Mouse (Mus musculus): ENCODE data around the gene Map3k1. TPM values are rescaled to one million over a fixed set of nuclear protein-coding genes. Genes with fewer than 3 reads are reported as not detected.

Map3k1 gene
- polyA plus RNA-seq, 1 experiment from 2014 or later = 27.2 TPM

- peaks cover 99% of the 10 kb centered on the region for H3K36me3 ChIP-seq
- no peak overlapping the region for H3K4me3 ChIP-seq (replicated peaks)
- whole genome bisulfite sequencing = 87% methylated on average over 6 of the region's 6 CpGs
- no peaks in the 10 kb centered on the region for H3K9me3 ChIP-seq (replicated peaks)
- H3K4me1 ChIP-seq = no peaks in the 10 kb centered on the region
- no peak for ATAC-seq (replicated peaks; ENCODE audit: low FRiP score)
- H3K27me3 ChIP-seq = no peaks in the 10 kb centered on the region
- H3K4me2 ChIP-seq = no peak overlapping the region
- no peak overlapping the region for H3K9ac ChIP-seq
- H3K27ac ChIP-seq = no peak overlapping the region
These were observed 55.5 kb downstream of the Map3k1 start for GRCm38 (mm10) chr13:111753321-111753720.

- no peak overlapping the region for H3K27ac ChIP-seq
- no peaks in the 10 kb centered on the region for H3K27me3 ChIP-seq
- ATAC-seq (replicated peaks; ENCODE audit: low FRiP score) = no peak
- H3K4me2 ChIP-seq = no peak overlapping the region
- H3K36me3 ChIP-seq = peaks cover 64% of the 10 kb centered on the region
- H3K9ac ChIP-seq = no peak overlapping the region
- H3K9me3 ChIP-seq (replicated peaks) = no peaks in the 10 kb centered on the region
- no peaks in the 10 kb centered on the region for H3K4me1 ChIP-seq
- no peak overlapping the region for H3K4me3 ChIP-seq (replicated peaks)
- WGBS = 94% methylated on average over 28 of the region's 28 CpGs
These were observed 60.3 kb downstream of the Map3k1 start for GRCm38 (mm10) chr13:111748301-111749062.

DNA sequence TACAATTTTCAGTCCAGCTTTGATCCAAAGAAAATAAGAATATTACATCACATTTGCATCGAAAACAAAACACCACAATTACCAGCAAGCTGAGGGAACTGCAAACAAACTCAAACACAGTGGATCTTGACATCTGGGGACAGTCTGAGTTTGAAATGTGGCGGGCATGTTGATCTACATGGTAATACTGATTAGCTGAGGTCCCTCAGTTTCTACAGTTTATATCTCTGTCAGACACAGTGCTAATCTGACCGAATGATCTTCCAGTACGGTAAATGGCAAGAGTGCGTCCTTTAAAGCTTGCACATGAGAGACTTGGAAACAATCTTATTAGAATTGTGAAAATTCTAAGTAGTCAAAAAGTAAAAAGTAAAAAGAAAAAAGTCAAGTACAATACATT lies 62.0 kb downstream of the Map3k1 start:
- H3K9ac ChIP-seq = no peak overlapping the region
- 92% methylated on average over 5 of the region's 5 CpGs for WGBS
- H3K36me3 ChIP-seq = peaks cover 49% of the 10 kb centered on the region
- H3K4me1 ChIP-seq = no peaks in the 10 kb centered on the region
- H3K4me3 ChIP-seq (replicated peaks) = no peak overlapping the region
- no peaks in the 10 kb centered on the region for H3K27me3 ChIP-seq
- ATAC-seq (replicated peaks; ENCODE audit: low FRiP score) = no peak
- H3K27ac ChIP-seq = no peak overlapping the region
- no peaks in the 10 kb centered on the region for H3K9me3 ChIP-seq (replicated peaks)
- no peak overlapping the region for H3K4me2 ChIP-seq

GRCm38 (mm10) chr13:111745216-111745615 lies 63.6 kb downstream of the Map3k1 start:
- Histone ChIP-seq H3K4me3 (replicated peaks) (no peak overlapping the region), H3K9me3 (replicated peaks) (no peaks in the 10 kb centered on the region), H3K36me3 (peaks cover 32% of the 10 kb centered on the region), H3K4me2 (no peak overlapping the region), H3K27me3 (no peaks in the 10 kb centered on the region), H3K4me1 (no peaks in the 10 kb centered on the region), H3K27ac (no peak overlapping the region), H3K9ac (no peak overlapping the region)
- 66% methylated on average over 7 of the region's 7 CpGs for WGBS
- ATAC-seq (replicated peaks; ENCODE audit: low FRiP score) = no peak

DNA sequence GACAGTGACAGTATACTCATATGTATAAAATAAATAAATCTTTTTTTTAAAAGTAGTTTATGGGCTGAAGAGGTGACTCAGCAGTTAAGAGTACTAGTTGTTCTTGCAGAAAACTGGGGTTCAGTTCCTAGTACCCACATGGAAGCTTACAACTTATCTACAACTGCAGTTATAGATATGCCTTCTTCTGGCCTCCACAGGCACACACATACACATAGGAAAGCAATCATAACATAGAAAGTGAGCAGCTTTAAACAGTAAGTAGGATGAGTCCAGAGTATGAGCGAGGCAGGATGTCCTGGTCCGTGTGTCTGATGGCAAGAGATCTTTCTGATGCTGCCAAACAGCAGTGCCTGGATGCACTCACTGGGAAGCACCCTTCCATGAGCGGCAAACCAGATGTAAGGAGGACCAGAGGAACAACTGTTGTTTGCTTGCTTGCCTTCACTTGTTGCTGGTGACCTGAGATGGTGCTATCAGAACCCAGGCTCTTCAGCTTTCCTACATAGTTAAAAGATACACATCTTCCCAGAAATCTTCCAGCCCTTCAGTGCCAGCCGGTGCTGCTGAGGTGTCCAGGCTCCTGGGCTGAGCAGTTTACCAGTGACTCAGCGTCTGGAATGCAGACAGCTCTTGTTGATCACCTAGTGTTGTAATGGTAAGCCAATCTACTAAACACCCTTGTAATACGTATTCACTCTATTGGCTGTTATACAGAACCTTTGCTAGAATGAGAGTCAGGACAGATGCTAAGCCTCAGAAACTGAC lies 64.4 kb downstream of the Map3k1 start:
- Histone ChIP-seq H3K27ac (no peak overlapping the region), H3K4me3 (replicated peaks) (no peak overlapping the region), H3K4me1 (no peaks in the 10 kb centered on the region), H3K27me3 (no peaks in the 10 kb centered on the region), H3K36me3 (peaks cover 24% of the 10 kb centered on the region), H3K9ac (no peak overlapping the region), H3K4me2 (no peak overlapping the region), H3K9me3 (replicated peaks) (no peaks in the 10 kb centered on the region)
- WGBS = 82% methylated on average over 6 of the region's 6 CpGs
- ATAC-seq (replicated peaks; ENCODE audit: low FRiP score) = no peak

DNA sequence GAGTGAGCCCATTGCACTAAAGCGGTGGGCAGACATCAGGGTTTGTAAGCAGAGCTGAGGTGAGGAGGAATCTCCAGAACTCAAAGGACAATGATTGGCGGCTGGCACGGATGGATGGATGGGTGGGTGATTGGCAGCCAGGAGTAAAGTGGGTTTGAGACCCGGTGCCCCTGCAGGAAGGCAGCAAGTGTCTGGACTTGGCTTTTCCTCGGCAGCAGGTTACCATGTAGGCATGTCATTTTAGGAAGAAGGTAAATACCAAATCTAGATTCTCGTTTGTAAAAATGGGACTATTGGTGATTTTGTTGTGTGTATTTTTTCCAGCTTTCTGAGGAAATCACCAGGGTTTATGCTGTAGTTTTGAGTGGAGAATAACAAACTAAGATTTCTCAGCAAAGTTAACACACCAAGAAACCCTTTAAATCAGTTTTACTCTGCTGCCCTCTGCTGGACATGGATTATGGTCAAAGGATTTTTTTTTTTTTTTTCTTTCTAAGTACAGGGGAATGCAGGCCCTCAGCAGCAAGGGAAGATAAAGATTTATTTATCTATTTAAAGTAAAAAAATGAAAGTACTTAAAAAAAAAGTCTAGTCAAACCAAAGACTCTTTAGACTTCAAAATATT lies 66.7 kb downstream of the Map3k1 start:
- no peaks in the 10 kb centered on the region for H3K27me3 ChIP-seq
- no peak overlapping the region for H3K9ac ChIP-seq
- peaks cover 5% of the 10 kb centered on the region; the same call in 1 of the 2 replicates for H3K36me3 ChIP-seq
- H3K27ac ChIP-seq = no peak overlapping the region
- H3K9me3 ChIP-seq (replicated peaks) = peaks cover 3% of the 10 kb centered on the region; the same call in 1 of the 2 replicates
- WGBS = 63% methylated on average over 6 of the region's 6 CpGs
- no peak for ATAC-seq (replicated peaks; ENCODE audit: low FRiP score)
- H3K4me2 ChIP-seq = no peak overlapping the region
- no peaks in the 10 kb centered on the region for H3K4me1 ChIP-seq
- no peak overlapping the region for H3K4me3 ChIP-seq (replicated peaks)

DNA sequence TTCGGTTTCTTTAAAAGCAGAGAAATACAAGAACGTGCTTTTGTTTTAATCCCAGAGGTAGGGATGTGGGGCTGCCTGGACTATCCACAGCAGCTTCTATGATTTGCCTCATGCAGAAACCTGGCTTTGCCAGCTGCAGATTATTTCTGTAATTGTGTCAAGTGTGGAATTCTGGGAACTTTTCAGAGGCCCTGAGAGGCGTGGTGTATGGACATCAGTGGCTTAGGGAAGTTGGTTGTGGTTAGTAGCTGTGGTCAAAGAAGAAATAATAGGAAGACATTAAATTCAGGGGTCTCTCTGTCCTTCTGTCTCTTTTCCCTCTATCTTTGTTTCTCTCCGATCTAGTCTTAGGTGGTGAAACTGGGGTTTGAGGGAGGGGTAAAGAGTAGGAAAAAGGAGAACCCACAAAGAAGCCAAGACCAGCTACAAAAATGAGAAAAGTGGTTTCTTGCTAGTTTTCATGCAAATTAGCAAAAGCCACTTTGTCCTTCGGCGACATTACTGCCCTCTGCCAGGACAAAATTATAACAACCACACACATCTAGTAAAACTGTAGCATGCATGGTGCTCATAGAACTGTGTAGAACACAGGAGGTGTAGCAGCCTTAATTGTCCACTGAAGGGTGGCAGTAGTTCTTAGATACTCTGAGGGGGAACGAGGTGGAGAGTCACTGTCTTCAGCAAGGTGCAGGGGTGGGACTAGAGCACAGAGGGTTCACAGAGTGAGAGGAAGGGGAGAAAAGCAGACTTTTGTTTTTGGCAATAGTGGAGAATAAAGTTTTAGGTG lies 67.4 kb downstream of the Map3k1 start:
- Histone ChIP-seq H3K27me3 (no peaks in the 10 kb centered on the region), H3K9ac (no peak overlapping the region), H3K4me3 (replicated peaks) (no peak overlapping the region), H3K36me3 (no peaks in the 10 kb centered on the region), H3K9me3 (replicated peaks) (peaks cover 3% of the 10 kb centered on the region; the same call in 1 of the 2 replicates), H3K4me1 (no peaks in the 10 kb centered on the region), H3K4me2 (no peak overlapping the region), H3K27ac (no peak overlapping the region)
- WGBS = 81% methylated on average over 7 of the region's 7 CpGs
- ATAC-seq (replicated peaks; ENCODE audit: low FRiP score) = no peak

- no peak overlapping the region for H3K9ac ChIP-seq
- 0 out of 2 replicates have a peak, but pooled peaks cover 3% of the 10 kb centered on the region for H3K36me3 ChIP-seq
- WGBS = 91% methylated on average over 5 of the region's 5 CpGs
- no peak overlapping the region for H3K27ac ChIP-seq
- 0 out of 2 replicates have a peak, but pooled peaks cover 8% of the 10 kb centered on the region for H3K9me3 ChIP-seq (replicated peaks)
- peaks cover 11% of the 10 kb centered on the region for H3K4me1 ChIP-seq
- H3K4me2 ChIP-seq = no peak overlapping the region
- no peaks in the 10 kb centered on the region for H3K27me3 ChIP-seq
- ATAC-seq (replicated peaks; ENCODE audit: low FRiP score) = no peak
- H3K4me3 ChIP-seq (replicated peaks) = no peak overlapping the region
These were observed 81.9 kb downstream of the Map3k1 start for GRCm38 (mm10) chr13:111726898-111727297.

DNA sequence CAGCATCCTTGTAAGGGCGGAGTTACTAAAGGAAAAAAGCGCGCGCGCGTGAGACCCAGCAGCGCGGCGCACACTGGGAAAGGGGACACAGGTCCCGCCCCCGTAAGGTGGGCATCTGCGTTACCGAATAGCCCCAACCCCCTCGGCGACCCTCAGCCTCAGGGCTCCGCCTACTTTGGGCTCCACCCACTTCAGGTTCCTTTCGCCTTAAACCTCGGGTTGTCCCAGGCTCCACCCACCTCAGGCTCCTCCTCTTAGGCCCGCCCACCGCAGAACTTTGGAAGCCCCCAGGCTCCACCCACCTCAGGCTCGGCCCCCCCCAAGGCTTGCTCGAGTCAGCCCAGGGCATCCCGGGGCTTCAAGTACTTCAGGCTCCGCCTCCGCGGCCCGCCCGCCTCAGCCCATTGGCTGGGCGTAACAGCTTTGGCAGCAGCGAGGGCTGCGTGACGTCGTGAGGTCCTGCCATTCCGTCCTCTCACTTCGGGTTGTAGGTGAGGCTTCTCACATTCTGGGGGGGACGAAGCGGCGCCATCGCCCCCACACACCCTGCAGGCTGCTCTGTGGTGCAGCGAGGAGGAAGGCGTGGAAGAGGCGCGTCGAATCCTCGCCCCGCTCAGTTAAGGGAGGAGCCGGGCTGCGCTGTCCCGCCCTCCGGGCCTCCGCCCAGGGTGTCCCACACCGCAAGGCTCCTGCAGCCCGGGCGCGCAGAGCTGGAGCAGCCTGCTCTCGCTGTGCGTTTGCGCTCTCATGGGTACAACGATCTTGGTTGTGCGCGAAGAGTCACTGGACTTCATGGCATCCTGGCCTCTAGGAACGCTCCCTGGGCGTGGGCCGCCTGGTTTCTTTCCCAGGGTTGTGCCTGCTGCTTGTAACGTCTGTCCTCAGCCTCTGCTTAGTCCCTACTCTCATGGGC lies 83.4 kb downstream of the Map3k1 start:
- Histone ChIP-seq H3K9ac (peak overlapping the region; percentile 67), H3K36me3 (0 out of 2 replicates have a peak, but pooled peaks cover 3% of the 10 kb centered on the region), H3K4me3 (replicated peaks) (peak overlapping the region; percentile 59), H3K9me3 (replicated peaks) (0 out of 2 replicates have a peak, but pooled peaks cover 8% of the 10 kb centered on the region), H3K27me3 (no peaks in the 10 kb centered on the region), H3K4me1 (peaks cover 11% of the 10 kb centered on the region), H3K27ac (peak overlapping the region; percentile 90), H3K4me2 (peak overlapping the region; percentile 92)
- peak; percentile 99 for ATAC-seq (replicated peaks; ENCODE audit: low FRiP score)
- WGBS = under 1% methylated on average over 64 of the region's 65 CpGs

- peak overlapping the region; percentile 92 for H3K4me2 ChIP-seq
- under 1% methylated on average over 18 of the region's 18 CpGs for WGBS
These were observed 84.0 kb downstream of the Map3k1 start for GRCm38 (mm10) chr13:111724811-111725164.

More at GRCm38 (mm10) chr13:111724811-111725164, 84.0 kb downstream of the Map3k1 start:
- Histone ChIP-seq H3K9ac (peak overlapping the region; percentile 50), H3K36me3 (0 out of 2 replicates have a peak, but pooled peaks cover 3% of the 10 kb centered on the region), H3K9me3 (replicated peaks) (0 out of 2 replicates have a peak, but pooled peaks cover 8% of the 10 kb centered on the region), H3K4me1 (peaks cover 11% of the 10 kb centered on the region), H3K27ac (peak overlapping the region; percentile 90), H3K27me3 (no peaks in the 10 kb centered on the region), H3K4me3 (replicated peaks) (peak overlapping the region; percentile 59)
- no peak; the same call in 1 of the 2 replicates for ATAC-seq (replicated peaks; ENCODE audit: low FRiP score)
